Mouse (Mus musculus) CH12.LX (cell line): ENCODE results near the gene Helz. TPM values are rescaled to one million over a fixed set of nuclear protein-coding genes. Genes with fewer than 3 reads are reported as not detected.
A peak's percentile ranks its signal among the peaks of the same experiment; 100 is the strongest.

ENCODE experiments used
- DNase-seq: peaks from one replicate; pipeline ENCODE4 v3.0.0-alpha.2; 2013; ENCODE audit errors: extremely low read depth
- H3K27ac ChIP-seq: 2 replicates; pipeline ENCODE4 v1.5.1; 2012; ENCODE audit warnings: low read depth, mild to moderate bottlenecking, control low read depth, moderate library complexity; ENCODE audit not compliant: insufficient read depth
- H3K27me3 ChIP-seq: replicated peaks from 2 replicates; pipeline ENCODE3; 2012; ENCODE audit warnings: inconsistent platforms
- H3K36me3 ChIP-seq, 2 experiments: replicated peaks in 1 of 2; 2 replicates each; pipeline versions ENCODE3 to v1.6.1; 2012; ENCODE audit warnings: inconsistent platforms in 1 of 2, low read length in 1 of 2, mild to moderate bottlenecking in 1 of 2, mixed read lengths in 1 of 2, moderate library complexity in 1 of 2; ENCODE audit not compliant: control insufficient read depth in 1 of 2, insufficient read depth in 1 of 2
- H3K4me1 ChIP-seq, 2 experiments: 2 replicates each; pipeline ENCODE4 v1.6.1; 2012; ENCODE audit warnings: inconsistent platforms in 1 of 2, moderate library complexity in 1 of 2; ENCODE audit not compliant: insufficient read depth in 2 of 2, control insufficient read depth in 1 of 2
- H3K4me2 ChIP-seq: 2 replicates; pipeline ENCODE4 v1.6.1; 2012; ENCODE audit warnings: low read depth, mild to moderate bottlenecking, control low read depth; ENCODE audit not compliant: poor library complexity, insufficient read depth, severe bottlenecking
- H3K4me3 ChIP-seq, 3 experiments: fragments of 150-350 bp in 1 of 3; sonication (generic) in 1 of 3; replicated peaks in 1 of 3; 2 replicates each; pipeline versions ENCODE3 to v1.5.1; 2011 to 2012; ENCODE audit warnings: low read depth in 2 of 3, low read length in 2 of 3, mild to moderate bottlenecking in 2 of 3, moderate library complexity in 2 of 3, control low read depth in 1 of 3, improper control_type of control experiment in 1 of 3, inconsistent platforms in 1 of 3, mixed read lengths in 1 of 3; ENCODE audit not compliant: poor library complexity in 1 of 3
- H3K79me2 ChIP-seq: replicated peaks from 2 replicates; pipeline ENCODE4 v1.6.1; 2012; ENCODE audit warnings: mild to moderate bottlenecking, moderate library complexity; ENCODE audit not compliant: control insufficient read depth, poor library complexity, insufficient read depth, severe bottlenecking; ENCODE audit errors: extremely low read depth
- H3K9ac ChIP-seq: 2 replicates; pipeline ENCODE4 v1.6.1; 2012; ENCODE audit warnings: low read depth, mild to moderate bottlenecking, control low read depth, moderate library complexity; ENCODE audit not compliant: insufficient read depth
- H3K9me3 ChIP-seq: replicated peaks from 2 replicates; pipeline ENCODE3; 2012; ENCODE audit warnings: low read length, inconsistent platforms, mixed read lengths
- BHLHE40 ChIP-seq: IDR thresholded peaks from 2 replicates; pipeline ENCODE4 v1.6.1; 2011; ENCODE audit warnings: mild to moderate bottlenecking, low read depth, low read length, improper control_type of control experiment
- CHD1 ChIP-seq: IDR thresholded peaks from 2 replicates; pipeline ENCODE4 v1.6.1; 2012; ENCODE audit warnings: low read depth, low read length, improper control_type of control experiment, inconsistent platforms
- CHD2 ChIP-seq: IDR thresholded peaks from 2 replicates; pipeline ENCODE4 v1.6.1; 2011; ENCODE audit warnings: low read length, improper control_type of control experiment
- E2F4 ChIP-seq: IDR thresholded peaks from 2 replicates; pipeline ENCODE4 v1.6.1; 2011; ENCODE audit warnings: low read depth, low read length, improper control_type of control experiment; ENCODE audit not compliant: insufficient replicate concordance
- EP300 ChIP-seq: IDR thresholded peaks from 2 replicates; pipeline ENCODE4 v1.6.1; 2011; ENCODE audit warnings: low read length, improper control_type of control experiment
- HCFC1 ChIP-seq: IDR thresholded peaks from 2 replicates; pipeline ENCODE4 v1.6.1; 2012; ENCODE audit warnings: low read depth, mild to moderate bottlenecking, inconsistent platforms, low read length, improper control_type of control experiment
- IRF4 ChIP-seq: IDR thresholded peaks from 2 replicates; pipeline ENCODE4 v1.6.1; 2014; ENCODE audit warnings: low read depth, mild to moderate bottlenecking, inconsistent platforms, low read length, improper control_type of control experiment
- JUND ChIP-seq: conservative IDR thresholded peaks from 2 replicates; pipeline ENCODE4 v1.6.1; 2011; ENCODE audit warnings: low read depth, low read length, improper control_type of control experiment
- MAFK ChIP-seq: IDR thresholded peaks from 2 replicates; pipeline ENCODE4 v1.6.1; 2011; ENCODE audit warnings: low read length, improper control_type of control experiment; ENCODE audit not compliant: insufficient replicate concordance
- MAX ChIP-seq: IDR thresholded peaks from 2 replicates; pipeline ENCODE4 v1.6.1; 2011; ENCODE audit warnings: low read length, improper control_type of control experiment
- MAZ ChIP-seq: IDR thresholded peaks from 2 replicates; pipeline ENCODE4 v1.6.1; 2012; ENCODE audit warnings: low read depth, mild to moderate bottlenecking, inconsistent platforms, low read length, improper control_type of control experiment, moderate library complexity
- NELFE ChIP-seq: IDR thresholded peaks from 2 replicates; pipeline ENCODE4 v1.6.1; 2011; ENCODE audit warnings: low read depth, low read length, improper control_type of control experiment
- POLR2A ChIP-seq: IDR thresholded peaks from 2 replicates; pipeline ENCODE4 v1.6.1; 2011; ENCODE audit warnings: low read depth, mild to moderate bottlenecking, improper control_type of control experiment, low read length
- SIN3A ChIP-seq: IDR thresholded peaks from 2 replicates; pipeline ENCODE4 v1.6.1; 2012; ENCODE audit warnings: low read length, improper control_type of control experiment, inconsistent platforms
- SMC3 ChIP-seq: IDR thresholded peaks from 2 replicates; pipeline ENCODE4 v1.6.1; 2011; ENCODE audit warnings: low read depth, low read length, improper control_type of control experiment
- TCF12 ChIP-seq: IDR thresholded peaks from 2 replicates; pipeline ENCODE4 v1.6.1; 2014; ENCODE audit warnings: low read depth, mild to moderate bottlenecking, inconsistent platforms, low read length, improper control_type of control experiment
- UBTF ChIP-seq: IDR thresholded peaks from 2 replicates; pipeline ENCODE4 v1.6.1; 2012; ENCODE audit warnings: low read depth, mild to moderate bottlenecking, inconsistent platforms, low read length, improper control_type of control experiment, moderate library complexity
- USF2 ChIP-seq: conservative IDR thresholded peaks from 2 replicates; pipeline ENCODE4 v1.6.1; 2011; ENCODE audit warnings: low read depth, low read length, improper control_type of control experiment
- ZC3H11A ChIP-seq: IDR thresholded peaks from 2 replicates; pipeline ENCODE4 v1.6.1; 2012; ENCODE audit warnings: low read depth, mild to moderate bottlenecking, inconsistent platforms, low read length, improper control_type of control experiment
- ZKSCAN1 ChIP-seq: IDR thresholded peaks from 2 replicates; pipeline ENCODE4 v1.6.1; 2012; ENCODE audit warnings: low read depth, inconsistent platforms, low read length, improper control_type of control experiment, borderline replicate concordance
- ZMIZ1 ChIP-seq: IDR thresholded peaks from 2 replicates; pipeline ENCODE4 v1.6.1; 2012; ENCODE audit warnings: low read depth, mild to moderate bottlenecking, inconsistent platforms, low read length, improper control_type of control experiment
- ZNF384 ChIP-seq: IDR thresholded peaks from 2 replicates; pipeline ENCODE4 v1.6.1; 2012; ENCODE audit warnings: low read depth, low read length, improper control_type of control experiment, inconsistent platforms
- dilution Hi-C: fragments of 300-500 bp; cut with MboI; formaldehyde crosslinking; loops from 2 replicates; pipeline ENCODE4 v1.14.3; 2020; ENCODE audit warnings: low sequenced_read_pairs; ENCODE audit not compliant: extremely low pct_unique_long_range_greater_than_20kb, extremely low pct_ligation_motif_present
- in situ Hi-C: fragments of 300-500 bp; cut with MboI; formaldehyde crosslinking; loops from 3 replicates; pipeline ENCODE4 v1.14.3; 2019; ENCODE audit warnings: low sequenced_read_pairs, low pct_ligation_motif_present, low pct_unique_long_range_greater_than_20kb, mixed read lengths
- polyA plus RNA-seq: library from polyadenylated mRNA; unstranded; fragments of >175 nt; gene quantifications from 2 replicates; pipeline ENCODE4 v1.2.1, GENCODE M21; 2012; ENCODE audit warnings: low read depth; ENCODE audit not compliant: insufficient read length
- total RNA-seq, 2 experiments: library from RNA; depleted of rRNA; stranded (reverse); fragments of 300-350 nt in 1 of 2; fragments of >200 nt in 1 of 2; gene quantifications; 2 replicates each; pipeline ENCODE4 v1.2.3; 2012 to 2014

The Helz gene
- total and polyA plus RNA-seq, 3 experiments: 11.5 to 44.4 (median 22.2) TPM

GRCm38 (mm10) chr11:107705060-107705459 is 157.3 kb downstream of the Helz start:
- no peak overlapping the region for H3K27ac ChIP-seq
- in situ Hi-C loops (no loop called here), dilution Hi-C loops (no loop called here)
- TF ChIP-seq CHD2: no peak
- TF ChIP-seq JUND: no peak
- TF ChIP-seq ZC3H11A: no peak
- TF ChIP-seq NELFE: no peak
- TF ChIP-seq USF2: no peak
- no peak for TF ChIP-seq ZMIZ1
- no peak for TF ChIP-seq SIN3A
- TF ChIP-seq BHLHE40: 0 out of 2 replicates have a peak, but pooled peaks have one; percentile 15
- H3K4me1 ChIP-seq: peaks cover 3 to 10% of the 10 kb centered on the region in 2 experiments; a peak in 1 of 4 replicates
- no peak overlapping the region for H3K9ac ChIP-seq
- no peaks in the 10 kb centered on the region for H3K36me3 ChIP-seq
- H3K9me3 ChIP-seq: no peaks in the 10 kb centered on the region
- DNase-seq: no peak
- H3K27me3 ChIP-seq: no peaks in the 10 kb centered on the region
- H3K79me2 ChIP-seq: no peaks in the 10 kb centered on the region
- no peak overlapping the region for H3K4me2 ChIP-seq
- H3K4me3 ChIP-seq: no peak overlapping the region

- Histone ChIP-seq H3K36me3 (no peaks in the 10 kb centered on the region), H3K27me3 (no peaks in the 10 kb centered on the region), H3K27ac (no peak overlapping the region), H3K4me3 (no peak overlapping the region), H3K4me2 (no peak overlapping the region), H3K4me1 (peaks cover 3 to 6% of the 10 kb centered on the region in 2 experiments; a peak in 1 of 4 replicates), H3K9me3 (no peaks in the 10 kb centered on the region)
- in situ Hi-C loops: no loop called here
- DNase-seq: no peak
- no peak for TF ChIP-seq MAZ
- no peak for TF ChIP-seq E2F4
- no peak for TF ChIP-seq ZKSCAN1
- TF ChIP-seq ZNF384: no peak
- TF ChIP-seq IRF4: no peak
- no peak for TF ChIP-seq CHD1
- TF ChIP-seq HCFC1: no peak
- TF ChIP-seq NELFE: no peak
- TF ChIP-seq UBTF: no peak
- TF ChIP-seq TCF12: no peak
- no peak for TF ChIP-seq POLR2A
- TF ChIP-seq EP300: no peak
- TF ChIP-seq SMC3: no peak
- no peak for TF ChIP-seq MAFK
- no peak for TF ChIP-seq ZMIZ1
- TF ChIP-seq MAX: no peak
- TF ChIP-seq, all 38 proteins: peak for 0
- Histone ChIP-seq H3K9ac (no peak overlapping the region), H3K79me2 (no peaks in the 10 kb centered on the region)
- dilution Hi-C loops: no loop called here
Measured at GRCm38 (mm10) chr11:107705476-107706074, 157.8 kb downstream of the Helz start.
